ENCODE assay signal across 10 mouse cellular contexts in genomic region chr1:62951067-62951809, GRCm38 (mm10).
A peak's percentile ranks its signal among the peaks of the same experiment; 100 is the strongest.
DNase-seq lines count a peak whose midpoint lies in the region; ATAC-seq and TF ChIP-seq lines count a peak whose summit lies in the region.
"Had no signal": no experiment of that assay in that cellular context is flagged by ENCODE, and none has a peak within 500 bp of the region (broad histone marks: within the 10 kb centered on the region; RNA-seq: fewer than 3 reads in every experiment).

No protein-coding gene starts in this region.

- no peak overlapping the region for H3K9ac ChIP-seq in heart, embryonic 12.5 days
- no peak overlapping the region for H3K9ac ChIP-seq in kidney, embryonic 16.5 days (replicated peaks; ENCODE audit: low read length)
- H3K9ac ChIP-seq in liver, embryonic 11.5 days (ENCODE audit: low read depth, low read length), result no peak overlapping the region
- H3K9ac ChIP-seq: liver, embryonic 13.5 days had no signal

- intact Hi-C loops in gastrocnemius, adult 2 months (cut with DNase I), result no loop called here

- H3K4me3 ChIP-seq in heart, embryonic 12.5 days, result no peak overlapping the region
- H3K4me3 ChIP-seq in gastrocnemius, adult 2 months, result no peak overlapping the region
- H3K4me3 ChIP-seq in kidney, embryonic 16.5 days (ENCODE audit: low read length), result no peak overlapping the region
- no peak overlapping the region for H3K4me3 ChIP-seq in liver, embryonic 11.5 days (ENCODE audit: low read depth, low read length)
- H3K4me3 ChIP-seq: liver, embryonic 13.5 days had no signal

- TF ChIP-seq CTCF in gastrocnemius, adult 2 months (IDR thresholded peaks at IDR 0.05), result no peak

- no peak for ATAC-seq in heart, embryonic 12.5 days (ENCODE audit: insufficient number of reproducible peaks, low FRiP score)
- no peak for ATAC-seq in kidney, embryonic 16.5 days (ENCODE audit: low FRiP score, low TSS enrichment)
- no peak for ATAC-seq in liver, embryonic 11.5 days (replicated peaks; ENCODE audit: low FRiP score)

- no peaks in the 10 kb centered on the region for H3K9me3 ChIP-seq in heart, embryonic 12.5 days (replicated peaks)
- H3K9me3 ChIP-seq in kidney, embryonic 16.5 days (ENCODE audit: low read length), result no peaks in the 10 kb centered on the region
- no peaks in the 10 kb centered on the region for H3K9me3 ChIP-seq in liver, embryonic 11.5 days (ENCODE audit: control insufficient read depth, low read length)
- H3K9me3 ChIP-seq: liver, embryonic 13.5 days had no signal

- no peaks in the 10 kb centered on the region for H3K36me3 ChIP-seq in heart, embryonic 12.5 days
- no peaks in the 10 kb centered on the region for H3K36me3 ChIP-seq in kidney, embryonic 16.5 days (ENCODE audit: insufficient read depth, low read length)
- H3K36me3 ChIP-seq in liver, embryonic 11.5 days (ENCODE audit: control insufficient read depth, insufficient read depth, low read length), result no peaks in the 10 kb centered on the region
- H3K36me3 ChIP-seq: liver, embryonic 13.5 days had no signal

- no peak overlapping the region for H3K4me2 ChIP-seq in heart, embryonic 12.5 days
- H3K4me2 ChIP-seq in kidney, embryonic 16.5 days (replicated peaks; ENCODE audit: low read depth, low read length), result no peak overlapping the region
- H3K4me2 ChIP-seq in liver, embryonic 11.5 days, result no peak overlapping the region
- H3K4me2 ChIP-seq: liver, embryonic 13.5 days had no signal

- peak; percentile 65 for DNase-seq in heart, adult 18-20 months
- DNase-seq in adipocyte (ENCODE audit: low spot score), result peak; percentile 55
- DNase-seq in gastrocnemius, adult 2 months, result peak; percentile 80
- no peak for DNase-seq in liver, embryonic 11.5 days (ENCODE audit: low spot score)
- no peak for DNase-seq in c-Kit-positive CD71-positive TER-119-positive erythroid progenitor cells, embryonic 14.5 days (ENCODE audit: low spot score)
- no peak for DNase-seq in T-cell, adult 2 months (ENCODE audit: low spot score)
- DNase-seq: liver, embryonic 13.5 days had no signal

- H3K4me1 ChIP-seq in heart, embryonic 12.5 days (replicated peaks), result no peaks in the 10 kb centered on the region
- peaks cover 19% of the 10 kb centered on the region for H3K4me1 ChIP-seq in kidney, embryonic 16.5 days (ENCODE audit: insufficient read depth, low read length)
- H3K4me1 ChIP-seq in liver, embryonic 11.5 days (replicated peaks; ENCODE audit: control insufficient read depth, insufficient read depth, low read length), result no peaks in the 10 kb centered on the region
- H3K4me1 ChIP-seq: liver, embryonic 13.5 days had no signal

- no peaks in the 10 kb centered on the region for H3K27me3 ChIP-seq in heart, embryonic 12.5 days (replicated peaks)
- H3K27me3 ChIP-seq in kidney, embryonic 16.5 days (ENCODE audit: insufficient read depth, low read length), result no peaks in the 10 kb centered on the region
- no peaks in the 10 kb centered on the region for H3K27me3 ChIP-seq in liver, embryonic 11.5 days (replicated peaks; ENCODE audit: control insufficient read depth, insufficient read depth, low read length)
- H3K27me3 ChIP-seq: CH12.LX; liver, embryonic 13.5 days had no signal

- H3K27ac ChIP-seq in heart, embryonic 12.5 days (ENCODE audit: poor library complexity, severe bottlenecking), result no peak overlapping the region
- H3K27ac ChIP-seq in gastrocnemius, adult 2 months, result no peak overlapping the region
- H3K27ac ChIP-seq in kidney, embryonic 16.5 days (ENCODE audit: low read length), result peak overlapping the region; percentile 12; the same call in 1 of the 2 replicates
- H3K27ac ChIP-seq in liver, embryonic 11.5 days (ENCODE audit: low read depth, low read length), result no peak overlapping the region
- H3K27ac ChIP-seq: liver, embryonic 13.5 days had no signal

- WGBS in heart, embryonic 12.5 days, result 60% methylated on average over 7 of the region's 7 CpGs
- 47% methylated on average over 7 of the region's 7 CpGs for WGBS in kidney, embryonic 16.5 days
- 67% methylated on average over 7 of the region's 7 CpGs for WGBS in liver, embryonic 11.5 days

Comparison
In these comparisons a context has a peak if more than half of its experiments do, and no peak if none do; other contexts are left out.
1. DNase-seq: peak in heart, adult 18-20 months (2 of 2), adipocyte (single experiment) and gastrocnemius, adult 2 months (single experiment); none in liver, embryonic 11.5 days (single experiment), c-Kit-positive CD71-positive TER-119-positive erythroid progenitor cells, embryonic 14.5 days (single experiment) and T-cell, adult 2 months (single experiment).